Mouse (Mus musculus) gastrocnemius, postnatal 25 days (tissue): ENCODE data around the gene Fgfr2. TPM values are rescaled to one million over a fixed set of nuclear protein-coding genes. Genes with fewer than 3 reads are reported as not detected.

Source experiments
- DNase-seq: peaks from one replicate; pipeline ENCODE4 v3.0.0; 2022
- total RNA-seq, 2 experiments: library from RNA; stranded (reverse); gene quantifications; 1 replicate in 1 of 2; 2 replicates in 1 of 2; pipeline ENCODE4 v1.2.3; 2021

Fgfr2 gene
- total RNA-seq, 2 experiments from 2014 or later = 0.33 to 0.96 TPM

GRCm38 (mm10) chr7:132749504-132749903, 373.6 kb downstream of the Fgfr2 start:
- DNase-seq = no peak

GRCm38 (mm10) chr7:132748076-132748769, 374.9 kb downstream of the Fgfr2 start:
- DNase-seq = no peak

- DNase-seq = no peak
Measured at GRCm38 (mm10) chr7:132747096-132747495, 376.1 kb downstream of the Fgfr2 start.

GRCm38 (mm10) chr7:132742912-132743311, 380.2 kb downstream of the Fgfr2 start:
- peak; percentile 35 for DNase-seq

- no peak for DNase-seq
Measured at GRCm38 (mm10) chr7:132739829-132740228, 383.3 kb downstream of the Fgfr2 start.

- no peak for DNase-seq
Measured at GRCm38 (mm10) chr7:132738844-132739243, 384.3 kb downstream of the Fgfr2 start.

GRCm38 (mm10) chr7:132736099-132736862, 386.9 kb downstream of the Fgfr2 start:
- DNase-seq = peak; percentile 51

GRCm38 (mm10) chr7:132735145-132735544, 388.0 kb downstream of the Fgfr2 start:
- peak; percentile 77 for DNase-seq

GRCm38 (mm10) chr7:132734222-132734621, 388.9 kb downstream of the Fgfr2 start:
- DNase-seq = no peak

GRCm38 (mm10) chr7:132733521-132733920, 389.6 kb downstream of the Fgfr2 start:
- no peak for DNase-seq

GRCm38 (mm10) chr7:132732136-132732789, 390.9 kb downstream of the Fgfr2 start:
- no peak for DNase-seq

- no peak for DNase-seq
Measured at GRCm38 (mm10) chr7:132731558-132731957, 391.6 kb downstream of the Fgfr2 start.

- DNase-seq = no peak
Measured at GRCm38 (mm10) chr7:132730510-132730909, 392.6 kb downstream of the Fgfr2 start.

- DNase-seq = no peak
Measured at GRCm38 (mm10) chr7:132729093-132729831, 393.9 kb downstream of the Fgfr2 start.

GRCm38 (mm10) chr7:132726106-132726861, 396.9 kb downstream of the Fgfr2 start:
- DNase-seq = no peak

GRCm38 (mm10) chr7:132724501-132725062, 398.6 kb downstream of the Fgfr2 start:
- DNase-seq = no peak

- DNase-seq = peak; percentile 85
Measured at GRCm38 (mm10) chr7:132723906-132724305, 399.2 kb downstream of the Fgfr2 start.

- no peak for DNase-seq
Measured at GRCm38 (mm10) chr7:132722401-132723370, 400.5 kb downstream of the Fgfr2 start.

- peak; percentile 52 for DNase-seq
Measured at GRCm38 (mm10) chr7:132720562-132720961, 402.6 kb downstream of the Fgfr2 start.

GRCm38 (mm10) chr7:132719570-132719969, 403.6 kb downstream of the Fgfr2 start:
- no peak for DNase-seq
